Mouse (Mus musculus) gastrocnemius, postnatal 4 days (tissue): ENCODE results near the gene Fpr1. TPM values are rescaled to one million over a fixed set of nuclear protein-coding genes. Genes with fewer than 3 reads are reported as not detected.
"Not testable (repeated sequence)": the region's sequence is repeated elsewhere in the genome, so short reads cannot be mapped to it uniquely, and the experiment has no call there.

Experiments used
- DNase-seq, 2 experiments: peaks; one replicate each; pipeline ENCODE4 v3.0.0; 2021 to 2022; ENCODE audit warnings: low spot score in 2 of 2, mixed read lengths in 2 of 2
- long read RNA-seq, 2 experiments: library from polyadenylated mRNA; stranded (forward); transcript quantifications; one replicate each; pipeline ENCODE4 v2.0.0; 2021
- total RNA-seq, 2 experiments: library from RNA; stranded (reverse); gene quantifications; 2 replicates each; pipeline ENCODE4 v1.2.3; 2021

Gene Fpr1
- under 1 TPM; 0.20 to 0.26 TPM for total RNA-seq
- long read RNA-seq, experiment 1 = 0 reads
- long read RNA-seq, experiment 2, partial matches to known transcripts = 0 of 1 reads
- long read RNA-seq, experiment 2, other reads (novel, unspliced or antisense) = 1 of 1 reads

GRCm38 (mm10) chr17:17883840-17884239, at the start of gene Fpr1:
Gene Fpr1, minus strand, starts transcription at chr17:17883940.
- no peak for DNase-seq

GRCm38 (mm10) chr17:17917782-17918181, 34.0 kb upstream of the Fpr1 start:
- no peak for DNase-seq

DNA sequence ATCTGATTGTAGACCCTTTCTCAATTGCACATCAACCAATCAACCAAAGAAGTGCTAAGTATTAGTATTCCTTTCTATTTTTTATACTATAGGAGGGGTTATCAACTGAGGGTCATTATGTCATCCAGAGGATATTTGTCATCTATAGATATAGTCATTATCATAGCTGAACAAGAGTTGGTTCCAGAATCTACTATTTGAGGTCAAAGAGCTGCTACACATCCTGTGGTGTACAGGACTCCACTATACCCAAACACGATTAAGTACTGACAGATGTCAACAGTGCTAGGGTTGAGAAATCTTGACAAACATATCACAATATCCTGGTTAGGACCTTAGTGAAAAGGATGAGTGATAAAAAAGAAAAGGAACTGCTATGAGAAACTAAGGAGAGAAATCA, 33.6 kb upstream of the Fpr1 start:
- no peak for DNase-seq

DNA sequence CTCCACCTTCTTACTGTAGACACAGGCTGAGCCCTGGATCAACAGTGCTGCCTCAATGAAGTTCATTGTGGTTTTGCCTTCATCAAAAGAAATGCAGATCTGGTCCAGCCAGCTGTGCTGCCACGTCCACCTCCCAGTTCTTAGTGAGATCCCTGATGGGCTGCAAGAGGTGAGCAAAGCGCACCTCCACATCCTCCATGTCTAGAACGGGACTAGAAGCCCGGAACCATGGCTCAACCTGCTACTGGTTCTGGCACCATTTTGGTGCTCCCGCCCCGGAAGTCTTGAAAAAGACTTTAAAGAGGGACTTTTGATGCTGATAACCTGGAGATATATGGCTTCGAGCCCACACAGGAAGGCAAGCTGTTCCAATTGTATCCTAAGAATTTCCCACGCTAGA, 28.9 kb upstream of the Fpr1 start:
- DNase-seq = not testable (repeated sequence)

DNA sequence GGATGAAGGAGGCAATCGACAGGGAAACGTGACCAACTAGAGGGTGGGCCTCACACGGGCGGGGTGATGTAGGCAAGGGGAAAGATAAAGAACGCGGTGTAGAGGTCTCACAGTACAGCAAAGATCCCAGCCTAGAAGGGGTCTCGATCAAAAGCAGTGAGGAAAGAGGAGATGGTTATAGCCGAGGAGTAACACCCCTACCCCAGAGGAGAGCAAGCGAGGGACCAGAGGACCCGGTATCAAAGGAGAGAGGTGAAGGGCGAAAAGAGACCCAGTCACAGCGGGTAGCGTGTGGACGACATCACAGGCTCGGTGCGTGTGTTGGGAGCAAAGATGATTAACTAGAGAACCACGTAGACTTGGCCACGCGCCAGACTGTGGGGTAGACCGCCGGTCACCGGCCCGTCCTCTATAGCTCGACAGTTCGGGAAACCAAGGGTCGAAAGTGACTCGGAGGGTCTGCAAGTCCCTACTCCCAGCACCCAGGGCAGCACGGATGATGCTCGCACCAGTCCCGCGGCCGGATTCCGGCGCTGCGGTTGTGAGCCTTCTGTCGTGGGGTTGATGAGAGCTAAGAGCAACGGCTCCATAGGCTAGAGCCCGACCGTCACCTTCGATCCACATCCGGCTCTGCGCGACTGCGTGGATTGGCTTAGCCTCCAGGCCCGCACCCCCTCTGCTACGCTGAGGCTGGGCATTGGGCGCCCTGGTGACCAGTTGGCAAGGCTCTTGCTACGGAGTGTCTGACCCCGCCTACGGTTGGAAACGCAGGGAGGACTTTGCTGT, 26.1 kb upstream of the Fpr1 start:
- peak; percentile 65 to 80 for DNase-seq

- no peak for DNase-seq
Measured at GRCm38 (mm10) chr17:17900768-17901167, 17.0 kb upstream of the Fpr1 start.

DNA sequence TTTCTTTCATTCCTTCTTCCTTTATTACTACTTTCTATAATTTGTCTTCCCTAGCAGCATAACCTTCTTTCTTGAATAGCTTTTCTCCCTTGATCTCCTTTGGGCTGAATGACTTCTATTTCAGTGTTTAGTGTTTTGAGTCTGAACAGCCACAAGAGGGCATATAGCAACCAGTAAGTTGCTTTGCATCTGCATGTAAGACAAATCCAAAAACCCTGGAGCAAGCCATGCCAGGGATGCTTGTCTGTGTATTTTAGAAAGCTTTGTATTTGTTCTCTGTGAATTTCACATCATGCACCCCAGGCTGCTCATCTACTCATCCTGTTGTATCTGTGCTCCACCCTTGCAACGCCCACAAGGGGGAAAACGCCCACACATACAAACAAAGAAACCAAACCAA, 15.5 kb upstream of the Fpr1 start:
- DNase-seq = no peak

DNA sequence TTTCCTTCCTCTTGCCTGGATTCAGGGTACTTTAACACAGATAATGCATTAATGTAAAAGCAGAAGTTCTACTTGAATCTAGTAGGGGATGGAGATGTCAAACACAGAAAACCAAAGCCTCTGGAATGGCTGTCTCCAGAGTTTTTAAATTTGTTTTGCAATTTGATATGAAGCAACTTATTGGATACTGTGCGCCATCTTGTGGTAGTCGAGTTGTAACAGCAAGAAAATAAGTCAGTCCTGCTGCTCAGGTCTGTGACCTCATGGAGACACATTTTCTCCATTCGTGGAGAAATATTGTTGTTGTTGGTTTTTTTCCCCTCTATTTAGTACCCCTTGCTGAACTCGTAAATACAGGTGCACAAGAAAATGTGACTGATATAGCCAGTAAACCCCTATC, 12.3 kb upstream of the Fpr1 start:
- peak in 1 of 2 experiments; percentile 22 for DNase-seq

- DNase-seq = no peak
Measured at GRCm38 (mm10) chr17:17889732-17890425, 6.1 kb upstream of the Fpr1 start.

GRCm38 (mm10) chr17:17887774-17888248, 4.1 kb upstream of the Fpr1 start, which contains the start of the genes Fpr2 and Fpr3:
Gene Fpr2, plus strand, starts transcription at chr17:17887824.
Gene Fpr3, plus strand, starts transcription at chr17:17887852.
- DNase-seq = no peak

- DNase-seq = no peak
Measured at GRCm38 (mm10) chr17:17882672-17883071, 1.1 kb downstream of the Fpr1 start.

GRCm38 (mm10) chr17:17879347-17879746, 4.4 kb downstream of the Fpr1 start:
- no peak for DNase-seq

DNA sequence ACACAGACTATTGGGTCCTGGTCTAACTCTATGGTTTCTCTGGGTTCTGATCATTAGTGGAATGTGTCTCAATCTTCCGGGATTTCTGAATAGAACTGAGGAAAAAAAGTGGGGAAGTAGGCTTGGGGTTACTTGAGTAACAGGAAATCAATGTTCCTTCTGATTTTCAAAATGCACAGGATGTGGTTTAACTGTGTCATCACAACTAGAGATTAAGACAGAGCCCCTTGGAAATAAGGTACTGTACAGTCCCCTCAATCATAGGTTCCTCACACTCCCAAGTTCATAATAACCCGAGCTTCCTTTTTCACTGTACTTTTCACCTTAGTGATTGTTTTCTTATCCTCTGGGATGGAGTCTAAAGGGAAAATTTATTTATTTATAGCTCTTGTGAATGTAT, 12.0 kb downstream of the Fpr1 start:
- DNase-seq = no peak

DNA sequence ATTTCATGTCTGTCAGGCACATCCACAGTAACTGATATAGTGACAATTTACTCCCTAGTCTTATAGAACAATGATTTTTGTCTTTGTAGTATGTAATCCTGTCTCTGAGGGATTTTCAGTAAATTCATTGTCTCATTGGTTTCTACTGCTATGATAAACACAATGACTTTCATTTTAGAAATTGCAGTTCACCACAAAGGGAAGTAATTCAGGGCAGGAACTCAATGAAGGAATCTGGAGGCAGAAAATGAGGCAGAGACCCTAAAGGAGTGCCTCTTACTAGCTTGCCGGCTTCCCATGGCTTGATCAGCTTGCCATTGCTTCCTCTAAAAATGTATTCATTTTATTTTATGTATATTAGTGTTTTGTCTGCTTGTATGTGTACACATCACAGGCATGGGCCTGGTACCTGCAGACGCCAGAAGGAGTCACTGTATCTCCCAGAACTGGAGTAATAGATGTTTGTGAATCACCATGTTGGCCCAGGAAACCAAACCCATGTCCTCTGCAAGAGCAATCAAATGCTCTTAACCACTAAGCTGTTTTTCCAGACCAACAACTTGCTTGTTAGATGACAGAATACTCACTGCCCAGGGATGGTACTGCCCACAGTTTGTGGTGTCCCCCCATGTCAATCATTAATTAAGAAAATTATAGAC, 12.7 kb downstream of the Fpr1 start:
- DNase-seq = no peak

DNA sequence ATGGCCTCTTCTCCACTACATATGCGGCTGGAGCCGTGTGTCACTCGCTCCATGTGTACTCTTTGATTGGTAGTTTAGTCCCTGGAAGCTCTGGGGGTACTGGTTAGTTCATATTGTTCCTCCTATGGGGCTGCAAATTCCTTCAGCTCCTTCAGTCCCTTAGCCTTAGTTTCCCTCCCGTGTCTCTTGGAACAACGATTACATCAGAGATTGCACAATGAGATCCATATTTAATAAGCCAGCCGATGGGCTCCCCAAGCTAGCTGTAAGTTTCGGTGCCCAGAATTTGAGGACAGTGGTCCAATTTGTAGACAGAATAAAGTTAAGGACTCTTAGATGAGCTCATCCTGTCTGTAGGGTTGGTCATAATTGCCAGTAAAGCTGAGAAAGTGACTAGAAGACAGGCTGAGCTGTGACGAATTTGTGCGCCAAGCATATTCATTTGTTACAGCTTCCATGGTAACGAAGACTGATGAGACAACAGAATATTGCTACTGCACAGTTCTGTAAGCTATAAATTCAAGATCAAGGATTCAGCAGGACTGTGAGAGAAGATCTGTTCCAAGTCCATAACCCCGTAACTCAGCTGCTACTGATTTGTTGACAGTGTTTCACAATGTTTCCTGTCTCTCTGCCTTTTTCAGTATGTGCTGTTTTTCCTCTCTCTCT, 16.8 kb downstream of the Fpr1 start:
- DNase-seq = no peak

DNA sequence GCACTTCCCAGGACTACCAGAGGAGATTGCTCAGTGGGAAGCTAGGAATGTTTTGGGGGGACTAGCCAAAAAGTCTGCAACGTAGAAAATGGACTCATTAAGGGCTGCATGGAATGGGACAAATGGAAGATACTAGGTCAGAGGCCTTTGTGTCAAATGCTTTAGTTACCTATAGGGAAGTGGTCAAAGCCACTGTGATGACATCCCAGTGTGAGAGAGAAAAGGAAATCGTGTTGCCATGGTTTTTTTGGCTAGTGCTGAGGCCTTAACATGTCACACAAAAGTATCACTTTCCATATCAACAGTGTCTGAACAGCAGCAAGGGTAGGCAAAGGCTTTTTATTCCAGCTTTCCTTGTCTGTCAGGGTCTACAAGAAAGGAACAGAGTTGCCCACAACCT, 18.6 kb downstream of the Fpr1 start:
- no peak for DNase-seq

DNA sequence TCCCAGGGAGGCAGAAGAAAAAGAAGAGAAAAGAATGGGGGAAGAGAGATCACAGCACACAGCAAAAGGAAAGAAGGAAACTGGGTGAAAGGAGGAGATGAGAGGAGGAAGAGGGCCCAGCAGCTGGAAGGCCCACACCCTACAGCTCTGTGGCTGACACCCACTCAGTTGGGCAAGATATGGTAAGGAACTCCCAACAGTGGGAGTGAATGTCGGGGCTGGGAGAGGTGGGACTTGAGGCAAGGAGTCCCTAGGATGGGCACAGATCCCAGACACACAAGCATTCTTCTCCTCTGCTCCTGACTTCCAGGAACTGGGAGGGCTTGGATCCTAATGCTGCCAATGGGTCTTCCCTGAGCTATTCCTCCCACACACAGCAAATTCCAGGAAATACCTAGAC, 21.4 kb downstream of the Fpr1 start:
- DNase-seq = no peak

DNA sequence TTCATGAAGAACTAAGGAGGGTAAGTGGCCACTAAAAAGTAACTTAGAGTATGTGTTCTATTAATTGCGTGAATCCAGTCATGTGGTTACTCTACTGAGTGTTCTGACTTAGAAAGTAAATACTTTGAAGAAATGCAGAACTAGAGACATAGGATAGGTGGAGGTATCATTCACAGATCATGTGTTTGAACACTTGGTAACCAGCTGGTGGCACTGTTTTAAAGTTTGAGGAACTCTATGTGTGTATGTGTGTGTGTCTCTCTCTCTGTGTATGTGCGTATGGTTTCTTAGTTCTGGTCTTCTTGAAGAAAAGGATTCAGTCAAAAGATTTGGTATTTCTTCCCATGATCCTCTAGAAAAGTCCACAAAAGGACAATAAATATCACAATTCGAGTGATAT, 23.6 kb downstream of the Fpr1 start:
- DNase-seq = no peak

DNA sequence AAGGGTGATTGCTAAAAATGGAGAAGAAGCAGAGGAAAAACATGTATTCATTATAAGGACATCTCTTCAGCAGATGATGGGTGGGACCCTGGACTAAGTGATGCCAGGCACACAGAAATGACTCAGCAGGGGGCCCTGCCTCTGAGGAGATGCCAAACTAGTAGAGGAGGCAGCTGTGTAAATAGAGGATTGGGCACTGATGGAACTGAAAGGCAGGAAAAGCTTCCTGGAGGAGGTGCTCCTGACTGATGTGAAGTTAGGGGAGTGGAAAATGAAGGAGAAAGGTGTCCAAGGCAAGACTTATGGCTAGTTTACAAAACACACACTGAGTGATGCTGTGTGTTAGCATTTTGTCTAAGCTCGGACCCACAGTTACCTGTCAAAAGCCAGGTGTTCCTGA, 26.3 kb downstream of the Fpr1 start:
- no peak for DNase-seq

GRCm38 (mm10) chr17:17856612-17857011, 27.1 kb downstream of the Fpr1 start:
- DNase-seq = no peak
